Mouse (Mus musculus) C2C12 (cell line): Measurements from ENCODE around the gene Cab39l.

Experiments used
- CTCF ChIP-seq: IDR thresholded peaks from one replicate; pipeline ENCODE4 v1.5.1; 2011; ENCODE audit not compliant: control insufficient read depth, insufficient read depth, insufficient read length
- MAX ChIP-seq: IDR thresholded peaks from one replicate; pipeline ENCODE4 v1.6.1; 2011; ENCODE audit warnings: mild to moderate bottlenecking, control low read depth
- MYOG ChIP-seq: IDR thresholded peaks from one replicate; pipeline ENCODE4 v1.6.1; 2011; ENCODE audit not compliant: control insufficient read depth, insufficient read length; ENCODE audit errors: extremely low read depth
- USF1 ChIP-seq: IDR thresholded peaks from one replicate; pipeline ENCODE4 v1.6.1; 2011; ENCODE audit warnings: low read depth, mild to moderate bottlenecking, control low read depth, moderate library complexity

- TF ChIP-seq CTCF (no peak), MYOG (no peak), USF1 (no peak), MAX (no peak)
Observed at GRCm38 (mm10) chr14:59470781-59471180, 30.0 kb downstream of the Cab39l start.
